Mouse (Mus musculus): ENCODE data around the gene Cdk15.
A peak's percentile ranks its signal among the peaks of the same experiment; 100 is the strongest.

Gene Cdk15

DNA sequence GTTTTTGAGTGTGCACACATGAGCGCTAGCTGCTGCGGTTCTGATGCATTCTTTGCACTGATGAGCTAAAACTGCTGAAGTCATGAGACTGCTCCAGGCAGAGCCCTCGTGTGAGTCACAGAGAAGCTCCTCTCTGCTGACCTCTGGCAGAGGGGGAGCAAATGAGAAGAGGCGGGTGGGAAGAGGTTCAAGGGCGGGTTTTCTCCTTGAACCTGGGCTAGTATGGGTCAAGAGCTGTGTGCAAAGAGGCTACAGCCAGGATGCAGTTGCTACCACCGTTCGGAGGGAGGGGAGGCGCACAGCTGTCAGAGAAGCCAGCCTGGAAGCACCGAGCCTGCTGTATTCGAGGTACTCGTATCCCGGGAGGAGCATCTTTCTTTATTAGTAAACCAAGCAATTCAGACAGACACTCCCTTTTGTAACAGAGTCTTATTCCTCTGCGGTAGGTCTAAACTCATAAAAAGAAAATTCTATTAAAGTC is at the start of gene Cdk15:
Gene Cdk15 (plus strand): TSS at position 156 of the 481 bp plus-strand sequence.
- DNase-seq: no peak

DNA sequence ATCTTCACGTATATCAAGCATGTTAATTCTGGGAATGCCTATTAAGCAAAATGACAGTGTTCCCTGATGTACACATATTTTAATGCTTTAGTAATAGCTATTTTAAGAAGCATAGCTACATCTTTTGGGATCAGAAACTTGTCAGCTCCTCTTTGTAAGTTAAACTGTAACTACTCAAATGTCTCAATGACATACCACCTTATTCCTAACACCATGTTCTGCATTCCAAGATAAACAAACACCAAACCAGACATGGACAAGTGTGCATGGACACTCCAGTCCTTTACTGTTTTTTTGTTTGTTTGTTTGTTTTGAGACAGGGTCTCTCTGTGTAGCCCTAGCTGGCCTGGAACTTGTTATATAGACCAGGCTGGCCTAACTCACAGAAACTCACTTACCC is 48.4 kb upstream of the Cdk15 start:
- no peak for DNase-seq

DNA sequence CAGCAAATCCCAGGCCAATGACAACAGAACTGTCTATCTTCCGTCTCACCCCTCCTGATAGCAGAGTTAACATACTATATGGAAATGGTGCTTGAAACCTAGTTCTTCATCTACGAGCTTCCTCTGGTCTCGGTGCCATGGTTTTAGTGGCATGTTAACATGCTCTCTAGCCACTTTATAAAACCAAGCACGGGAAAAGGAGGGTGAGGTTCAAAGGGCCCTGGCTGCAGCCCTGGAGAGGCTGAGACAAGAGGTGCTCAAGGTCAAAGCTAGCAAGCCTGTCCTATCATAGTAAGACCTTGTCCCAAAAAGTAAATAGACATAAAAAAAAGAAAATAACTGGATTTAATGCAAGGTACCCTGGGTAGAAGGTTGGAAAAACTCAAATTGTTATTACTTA is 45.1 kb upstream of the Cdk15 start:
- no peak for DNase-seq

DNA sequence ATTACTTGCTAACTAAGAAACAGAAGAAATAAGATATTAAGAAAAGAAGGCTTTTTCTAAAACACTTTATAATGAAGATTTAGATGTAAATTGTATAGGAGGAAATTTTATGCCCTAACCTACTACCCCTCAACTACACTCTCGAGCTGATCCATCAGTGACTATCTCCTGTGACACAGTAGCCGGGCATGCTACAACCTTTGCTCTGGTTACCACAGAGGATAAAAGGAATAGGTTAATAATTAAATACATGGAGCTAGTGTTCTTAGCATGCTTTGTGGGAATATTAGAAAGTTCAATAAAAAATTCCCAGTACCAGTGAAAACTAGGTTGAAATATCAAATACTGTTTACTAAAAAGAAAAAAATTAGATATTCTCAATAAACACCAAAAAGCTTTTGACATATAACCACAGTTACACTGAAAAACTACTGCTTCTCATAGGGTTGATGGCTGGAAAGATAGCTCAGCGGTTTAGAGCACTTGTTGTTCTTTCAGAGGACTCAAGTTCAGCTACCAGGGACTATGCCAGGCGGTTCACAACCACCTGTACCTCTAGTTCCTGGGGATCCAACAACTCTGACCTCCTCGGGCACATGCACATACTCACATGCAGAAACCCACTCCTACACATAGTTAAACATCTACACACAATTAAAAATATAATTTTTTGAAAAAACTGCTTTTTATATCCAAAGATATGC is 44.5 kb upstream of the Cdk15 start:
- DNase-seq: no peak

DNA sequence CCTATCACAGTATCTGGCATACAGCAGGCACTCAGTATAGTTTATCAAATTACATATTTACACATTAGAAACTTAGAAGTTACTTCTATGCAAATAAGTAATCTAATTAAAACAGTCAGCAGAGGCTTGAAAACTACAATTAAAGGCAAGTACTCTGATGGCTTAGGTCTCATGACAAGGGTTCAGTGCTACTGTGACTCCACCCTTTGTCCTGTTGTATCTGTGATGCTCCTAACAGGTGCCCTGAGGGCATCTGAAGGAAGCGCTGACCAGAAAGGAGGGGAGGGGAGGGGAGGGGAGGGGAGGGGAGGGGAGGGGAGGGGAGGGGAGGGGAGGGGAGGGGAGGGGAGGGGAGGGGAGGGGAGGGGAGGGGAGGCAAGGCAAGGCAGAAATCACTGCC is 43.8 kb upstream of the Cdk15 start:
- DNase-seq: no peak

DNA sequence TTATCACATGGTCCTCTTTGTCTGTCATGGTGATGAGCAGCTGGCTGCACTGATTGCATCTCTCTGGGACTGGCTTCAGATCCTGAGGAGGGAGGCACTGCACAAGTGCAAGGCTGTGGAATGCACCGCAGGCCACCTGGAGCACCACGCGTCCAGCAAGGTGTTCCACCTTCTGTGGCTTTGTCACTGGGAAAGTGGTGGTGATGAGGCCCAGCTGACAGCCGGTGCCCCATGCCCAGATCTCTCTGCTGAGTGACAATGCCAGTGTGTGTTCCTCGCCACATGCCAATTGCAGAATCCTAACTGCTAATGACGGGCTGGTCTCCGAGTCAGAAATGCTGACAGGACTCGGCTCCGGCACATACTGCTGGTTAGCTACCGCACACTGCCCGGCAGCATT is 41.3 kb upstream of the Cdk15 start:
- DNase-seq: no peak

DNA sequence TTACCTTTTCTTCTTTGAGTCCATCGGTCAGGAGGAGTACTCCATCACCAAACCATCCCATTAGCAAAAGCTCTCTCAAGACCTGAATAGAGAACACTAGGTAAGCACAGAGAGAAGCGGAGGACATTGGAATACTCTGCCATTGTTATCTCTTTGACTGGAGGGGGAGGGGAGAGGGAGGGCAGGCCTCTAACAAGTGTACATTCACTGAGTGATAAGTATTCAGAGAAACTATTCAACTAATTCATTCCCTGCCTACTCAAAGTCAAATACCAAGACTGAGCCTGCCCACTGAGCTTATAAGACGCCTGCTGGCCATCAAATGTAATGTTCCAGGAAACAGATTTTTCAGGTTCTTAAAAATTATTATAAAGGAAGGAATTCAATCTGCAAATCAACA is 36.3 kb upstream of the Cdk15 start:
- DNase-seq: no peak

DNA sequence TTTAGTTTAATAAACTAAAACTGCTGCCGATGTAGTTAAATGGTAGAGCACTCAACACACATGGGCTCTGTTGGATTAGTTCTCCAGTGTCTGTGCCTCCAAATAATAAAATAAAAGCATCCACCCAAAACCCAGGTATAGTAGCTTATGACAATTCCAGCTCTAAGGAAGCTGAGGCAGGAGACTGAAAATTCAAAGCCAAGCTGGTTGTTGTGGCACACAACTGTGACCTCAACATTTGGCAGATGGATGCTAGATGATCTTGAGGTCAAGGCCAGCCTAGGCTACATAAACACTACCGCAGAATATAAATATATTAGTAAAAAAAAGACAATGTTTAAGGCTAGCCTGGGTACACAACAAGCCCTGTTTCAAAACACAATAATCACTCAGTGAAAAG is 35.1 kb upstream of the Cdk15 start:
- DNase-seq: no peak

DNA sequence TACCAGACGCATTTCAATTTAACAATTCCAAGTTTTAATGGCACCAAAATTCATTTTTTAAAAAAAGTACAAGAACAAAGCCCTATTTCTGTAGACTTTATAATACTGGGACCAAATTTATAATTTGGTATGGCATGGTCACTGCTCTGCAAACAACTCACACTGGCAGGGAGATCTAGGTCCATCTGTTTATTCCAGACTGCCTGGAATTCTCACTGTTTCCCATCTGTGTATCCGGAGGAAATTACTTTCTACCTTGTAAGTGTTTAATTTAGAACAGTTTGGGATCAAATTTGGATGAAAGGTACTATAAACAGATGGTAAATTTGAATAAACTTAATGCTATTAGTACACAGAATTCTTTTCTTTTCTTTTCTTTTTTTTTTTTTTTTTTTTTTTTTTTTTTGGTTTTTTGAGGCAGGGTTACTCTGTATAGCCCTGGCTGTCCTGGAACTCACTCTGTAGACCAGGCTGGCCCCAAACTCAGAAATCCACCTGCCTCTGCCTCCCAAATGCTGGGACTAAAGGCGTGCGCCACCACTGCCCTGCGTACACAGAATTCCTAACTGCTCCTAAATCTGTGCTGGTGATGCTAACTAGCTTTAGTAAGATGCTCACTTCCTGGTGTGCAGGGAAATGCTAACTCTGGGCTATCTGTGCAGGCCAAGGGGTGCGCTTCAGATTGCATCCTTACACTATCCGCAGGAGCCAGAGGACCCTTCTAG is 34.4 kb upstream of the Cdk15 start:
- no peak for DNase-seq

DNA sequence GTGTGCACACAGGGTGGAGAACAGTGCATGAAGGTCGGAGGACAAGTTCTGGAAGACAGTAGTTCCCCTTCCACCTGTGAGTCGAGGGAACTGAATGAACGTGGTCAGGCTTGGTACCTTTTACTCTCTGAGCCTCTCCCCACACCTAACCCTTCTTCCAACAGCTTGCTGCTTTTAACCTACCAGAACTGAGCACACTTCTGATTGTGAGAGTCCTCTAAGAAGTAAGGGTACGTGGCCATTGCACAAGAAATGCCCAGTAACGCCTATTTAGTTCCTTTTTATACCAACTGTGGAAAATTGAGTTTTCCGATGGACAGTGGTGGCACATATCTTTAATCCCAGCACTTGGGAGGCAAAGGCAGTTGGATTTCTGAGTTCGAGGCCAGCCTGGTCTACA is 28.2 kb upstream of the Cdk15 start:
- DNase-seq: no peak

DNA sequence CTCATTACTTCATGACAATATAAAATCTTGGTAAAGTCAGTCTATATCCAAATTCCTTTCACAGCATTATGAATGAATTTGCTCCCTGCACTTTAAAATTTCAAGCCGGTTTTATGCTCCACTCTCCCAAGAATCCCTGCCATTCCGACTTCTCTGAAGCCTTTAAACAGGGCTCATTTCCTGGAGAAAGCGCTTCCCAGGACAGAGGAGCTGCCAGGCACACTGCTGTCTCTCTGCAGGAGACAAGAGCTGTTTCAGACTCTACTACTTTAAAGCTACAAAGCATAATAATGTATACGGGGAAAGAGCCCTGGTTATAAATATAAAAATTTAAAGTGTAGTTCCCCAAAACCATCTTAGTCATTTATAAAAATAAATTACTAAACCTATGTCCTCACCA is 27.5 kb upstream of the Cdk15 start:
- no peak for DNase-seq

DNA sequence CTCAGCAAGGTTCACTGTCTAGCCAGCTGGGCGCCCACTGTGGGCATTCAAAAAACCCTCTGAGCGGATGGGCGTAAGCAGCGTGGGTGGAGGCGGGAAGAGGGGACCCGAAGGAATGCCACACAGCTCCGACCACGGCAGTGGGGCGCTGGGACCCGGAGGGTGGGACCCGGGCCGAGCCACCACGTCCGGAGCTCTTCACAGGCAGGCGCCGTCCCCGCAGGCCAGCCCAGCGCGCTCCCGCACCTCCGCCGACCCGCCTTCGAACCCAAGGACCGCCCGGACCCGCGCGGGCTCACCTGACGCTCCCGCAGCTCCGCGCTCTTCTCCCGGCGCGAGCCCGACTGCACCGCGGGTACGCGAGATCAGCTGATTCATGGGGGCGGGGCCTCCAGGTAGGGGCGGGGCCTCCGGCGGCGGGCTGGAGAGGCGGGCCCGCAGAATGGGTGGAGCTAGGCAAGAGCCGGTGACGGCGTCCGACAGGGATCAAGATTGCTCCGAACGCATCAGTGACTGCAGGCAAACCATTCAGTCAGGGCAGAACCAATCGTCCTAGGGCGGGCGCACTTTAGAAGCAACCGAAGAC is 19.8 kb upstream of the Cdk15 start, which contains the start of gene Als2:
Gene Als2 (minus strand): TSS at position 376 of the 586 bp plus-strand sequence.
- DNase-seq: peak; percentile 100

DNA sequence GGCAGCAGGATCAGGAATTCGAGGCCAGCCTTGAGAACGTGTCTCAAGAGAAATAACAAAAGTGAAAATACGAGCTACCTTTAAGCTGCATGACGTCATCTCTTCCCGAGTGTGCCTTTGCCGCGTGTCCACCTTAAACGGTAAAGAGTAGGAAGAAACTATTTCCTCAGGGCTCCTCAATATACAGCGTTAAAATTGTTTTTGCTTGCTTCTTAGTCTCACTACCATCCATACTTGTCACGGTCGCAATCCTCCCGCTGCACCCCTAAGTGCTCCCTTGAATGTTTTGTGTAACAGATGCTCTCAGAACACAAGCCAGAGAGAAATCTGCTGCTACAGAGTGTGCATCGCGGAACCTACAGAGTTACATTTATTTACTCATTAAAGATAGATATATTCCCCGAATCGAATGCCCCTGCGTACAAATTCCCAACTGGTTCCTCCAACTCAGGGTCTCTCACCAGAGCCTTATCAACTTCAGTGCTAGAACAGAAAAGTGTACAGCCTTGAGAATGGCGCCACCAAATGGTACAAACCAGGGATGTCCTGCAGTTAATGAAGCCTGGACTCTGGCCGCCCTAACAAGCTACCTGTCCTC is 19.0 kb upstream of the Cdk15 start:
- peak; percentile 33 for DNase-seq

DNA sequence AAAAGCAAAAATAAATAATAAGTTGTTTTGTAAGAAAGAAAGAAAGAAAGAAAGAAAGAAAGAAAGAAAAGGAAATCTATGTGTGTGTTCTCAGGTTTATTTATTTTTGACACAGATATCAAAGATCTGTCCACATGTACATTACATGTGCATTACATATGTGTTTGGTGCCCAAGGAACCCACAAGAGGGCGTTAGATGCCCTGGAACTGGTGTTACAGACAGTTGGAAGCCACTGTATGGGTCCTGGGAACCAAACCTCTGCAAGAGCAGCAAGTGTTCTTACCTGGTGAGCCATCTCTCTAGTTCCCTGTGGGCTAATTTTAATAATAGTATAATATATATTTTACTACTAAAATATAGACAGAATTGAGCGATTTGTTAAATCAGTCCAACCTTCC is 12.9 kb upstream of the Cdk15 start:
- no peak for DNase-seq

DNA sequence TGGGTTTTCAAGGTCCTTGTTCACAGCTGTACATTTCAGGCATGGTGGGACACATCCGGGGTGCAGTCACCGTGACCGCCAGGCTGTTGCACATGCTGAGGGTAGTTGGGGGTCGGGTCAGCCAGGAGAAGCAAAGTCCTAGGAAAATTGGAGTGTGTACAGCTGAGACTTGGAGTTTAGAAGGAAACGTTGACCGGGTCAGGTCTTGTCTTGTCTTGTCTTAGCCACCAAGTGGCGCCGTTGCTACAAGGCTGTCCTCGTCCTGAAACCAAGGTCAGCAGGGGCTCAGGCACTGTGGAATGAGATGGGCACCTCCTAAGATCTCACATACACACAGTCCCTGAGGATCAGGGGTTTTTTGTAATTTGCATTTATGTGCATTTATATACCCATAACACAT is 9.1 kb upstream of the Cdk15 start:
- peak; percentile 22 for DNase-seq

DNA sequence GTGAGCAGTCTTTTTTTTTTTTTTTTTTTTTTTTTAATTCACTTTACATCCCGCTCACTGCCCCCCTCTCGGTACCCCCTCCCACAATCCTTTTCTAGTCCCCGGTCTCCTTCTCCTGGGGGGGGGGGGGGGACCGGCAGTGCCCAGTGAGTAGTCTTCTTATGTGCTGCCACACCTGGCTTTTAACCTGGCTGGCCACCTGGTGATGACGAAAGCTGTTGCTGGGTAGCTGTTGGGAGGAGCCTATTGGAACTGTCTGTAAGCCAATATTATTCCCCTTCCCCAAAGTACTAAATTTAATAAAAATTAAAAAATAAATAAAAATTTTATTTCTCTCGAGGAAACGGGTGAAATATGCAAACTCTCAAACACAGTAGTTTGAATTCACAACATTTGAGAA is 3.9 kb upstream of the Cdk15 start:
- no peak for DNase-seq

DNA sequence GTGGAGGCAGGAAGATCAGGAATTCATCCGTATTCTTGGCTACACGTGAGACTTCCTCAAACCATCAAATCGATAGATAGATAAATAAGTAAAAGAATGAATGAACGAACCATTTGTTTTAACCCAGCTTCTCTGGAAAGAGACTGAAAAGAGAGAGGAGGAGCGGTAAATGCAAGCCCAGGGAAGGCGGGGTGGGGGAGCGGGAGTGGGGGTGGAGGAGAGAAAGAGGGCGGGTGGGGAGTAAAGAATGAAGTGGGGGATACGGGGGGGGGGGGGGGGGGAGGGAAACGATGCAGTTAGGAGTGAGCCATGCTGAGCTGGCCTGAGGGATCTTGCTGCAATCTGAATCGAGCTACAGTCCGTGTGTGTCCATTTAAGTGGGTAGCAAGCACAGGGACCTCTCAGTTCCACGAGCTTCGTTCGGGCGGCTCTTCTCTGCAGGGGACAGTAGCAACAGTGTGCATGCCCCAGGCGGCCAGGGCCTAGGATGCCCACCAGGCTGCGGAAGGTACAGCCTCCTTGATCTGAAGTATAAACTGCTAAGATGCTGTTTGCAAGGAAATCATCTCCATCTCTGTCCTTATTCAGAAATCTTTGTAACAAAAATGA is 3.3 kb upstream of the Cdk15 start:
- DNase-seq: no peak

DNA sequence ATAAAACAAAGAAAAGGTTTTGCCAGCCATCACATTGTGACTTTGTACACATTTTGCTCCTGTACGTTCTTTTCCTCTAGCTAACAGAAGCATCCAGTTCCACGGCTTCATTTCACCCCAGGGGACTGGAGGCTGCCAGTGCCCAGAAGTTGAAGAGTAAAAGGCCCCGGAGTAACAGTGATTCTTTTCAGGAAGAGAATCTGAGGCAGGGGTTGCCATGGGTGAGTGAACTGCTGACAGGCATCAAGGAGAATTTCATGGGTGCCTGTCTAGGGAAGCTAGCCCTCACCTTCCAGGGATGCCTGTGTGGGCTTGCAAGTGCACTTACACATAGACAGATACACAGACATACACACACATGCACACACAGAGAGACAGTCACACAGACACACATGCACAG is 1.0 kb downstream of the Cdk15 start:
- DNase-seq: no peak

DNA sequence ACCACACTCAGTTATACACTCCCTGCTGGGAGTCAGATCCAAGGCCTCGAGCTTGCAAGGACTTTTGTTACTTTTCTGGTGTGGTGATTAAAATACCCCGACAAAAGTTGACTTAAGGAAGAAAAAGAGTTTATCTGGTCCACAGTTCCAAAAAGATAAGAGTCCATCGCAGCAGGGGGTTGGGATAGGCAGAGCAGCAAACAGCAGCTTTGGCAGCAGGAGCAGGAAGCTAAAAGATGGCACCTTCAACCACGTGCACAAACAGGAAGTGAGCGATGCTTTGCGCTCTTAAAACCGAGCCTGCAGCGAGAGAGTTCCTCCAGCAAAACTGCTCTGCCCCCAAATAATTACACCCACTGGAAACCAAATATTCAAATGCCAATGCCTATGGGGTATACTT is 12.2 kb downstream of the Cdk15 start:
- no peak for DNase-seq

DNA sequence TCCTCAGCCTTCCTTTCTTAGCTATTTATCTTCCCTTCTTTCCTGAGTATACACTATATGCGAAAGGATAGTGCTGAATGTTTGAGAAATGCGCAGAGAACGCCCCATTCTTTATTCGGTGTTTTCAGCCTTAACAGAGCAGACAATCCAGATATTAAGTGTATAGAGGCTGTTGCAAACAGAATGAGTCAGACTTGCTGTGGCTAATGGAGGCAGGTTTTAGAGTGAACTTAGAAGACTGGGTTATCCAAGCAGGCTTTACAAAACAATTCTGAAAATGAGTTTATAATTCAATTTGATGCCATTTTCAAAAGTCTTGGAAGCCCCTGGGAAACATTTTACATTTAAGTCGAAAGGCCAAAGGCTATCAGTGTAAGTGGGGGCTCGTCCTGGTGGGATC is 12.8 kb downstream of the Cdk15 start:
- DNase-seq: no peak

DNA sequence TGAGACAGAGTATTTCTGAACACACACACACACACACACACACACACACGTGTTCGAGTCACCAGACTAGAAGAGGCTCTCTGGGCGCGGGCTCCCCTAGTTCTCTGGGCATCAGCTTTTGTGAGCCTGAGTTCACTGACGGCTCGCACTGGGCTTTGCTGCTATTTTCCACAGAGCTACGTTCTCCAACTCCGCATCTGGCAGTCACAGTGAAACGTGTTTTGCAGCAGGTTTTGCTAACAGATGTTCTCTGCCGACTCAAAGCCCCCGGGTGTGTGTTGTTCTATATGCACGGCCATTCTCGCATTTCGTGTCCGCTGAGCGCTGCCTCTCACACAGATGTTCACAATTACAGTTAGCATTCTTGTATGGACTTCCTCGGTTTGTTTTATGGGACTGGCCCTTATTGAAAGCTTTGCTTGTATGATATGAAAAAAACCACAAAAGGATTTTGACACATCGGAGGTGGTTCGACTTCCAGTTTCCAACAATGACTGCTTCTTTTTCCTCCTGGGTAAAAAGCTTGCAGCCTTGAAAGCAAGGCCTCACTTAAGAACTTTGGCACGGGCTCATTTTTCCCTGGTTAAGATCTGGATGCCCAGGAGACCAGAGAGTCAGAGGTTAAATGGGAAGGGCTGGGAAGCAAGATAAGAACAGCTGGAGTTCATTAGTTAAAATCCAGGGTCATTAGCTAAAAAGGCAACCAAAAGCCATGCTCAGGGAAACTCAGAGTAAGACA is 13.4 kb downstream of the Cdk15 start:
- peak; percentile 6 for DNase-seq

DNA sequence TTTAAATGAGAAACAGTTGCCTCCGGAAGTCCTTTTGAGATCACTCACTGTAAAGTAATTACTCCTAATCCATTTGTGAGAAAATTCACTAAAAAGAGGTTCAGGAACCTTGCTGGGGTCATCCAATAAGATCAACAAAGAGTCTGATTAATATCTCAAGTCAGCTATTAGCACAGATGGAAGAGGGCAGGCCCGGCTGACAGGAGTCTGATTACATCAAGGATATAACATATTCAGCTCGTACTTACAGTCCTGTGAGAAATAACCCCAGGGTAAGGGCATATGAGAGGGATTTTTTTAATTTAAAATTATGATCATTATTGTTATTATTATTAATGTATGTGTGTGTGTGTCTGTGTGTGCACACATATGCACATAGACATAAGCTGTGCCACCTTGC is 15.5 kb downstream of the Cdk15 start:
- no peak for DNase-seq

DNA sequence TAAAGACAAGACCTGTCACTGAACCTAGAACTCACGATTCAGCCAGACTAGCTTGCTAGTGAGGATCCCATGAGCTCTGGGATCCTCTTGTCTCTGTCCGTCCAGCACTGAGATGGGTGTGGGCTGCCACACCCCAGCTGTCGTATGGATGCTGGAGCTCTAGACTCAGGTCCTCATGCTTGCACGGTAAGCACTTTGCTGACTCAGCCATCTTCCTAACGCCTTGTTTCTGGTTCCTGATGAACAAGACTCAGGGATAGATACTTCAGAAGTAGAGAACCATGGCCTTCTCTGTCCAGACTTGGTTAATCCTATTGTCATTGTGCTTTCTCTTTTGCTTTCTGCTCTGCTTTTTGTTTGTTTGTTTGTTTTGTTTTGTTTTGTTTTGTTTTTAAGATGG is 29.2 kb downstream of the Cdk15 start:
- DNase-seq: no peak
